Comparison of ENCODE assay signal across 8 mouse cellular contexts in the genomic region with DNA sequence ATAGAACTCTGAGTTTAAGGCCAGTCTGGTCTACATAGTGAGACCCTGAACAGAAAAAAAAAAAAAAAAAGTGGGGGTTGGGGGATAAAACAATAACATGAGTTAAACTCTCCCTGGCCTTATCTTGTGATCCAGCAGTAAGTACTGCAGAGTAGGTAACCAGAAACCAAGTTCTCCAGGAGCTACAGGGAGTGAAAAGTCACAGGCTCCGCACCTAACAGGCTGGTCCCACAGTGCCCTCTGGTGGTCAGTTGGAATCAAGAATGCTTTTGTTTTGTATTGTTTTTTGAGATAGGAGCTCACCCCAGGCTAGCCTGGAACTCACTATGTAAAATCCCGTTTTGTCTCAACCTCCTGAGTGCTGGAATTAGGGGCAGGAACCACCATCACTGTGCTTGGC. TPM values are rescaled to one million over a fixed set of nuclear protein-coding genes. Genes with fewer than 3 reads are reported as not detected.
DNase-seq lines count a peak whose midpoint lies in the region; ATAC-seq lines count a peak whose summit lies in the region.

No protein-coding gene starts in this region.

- DNase-seq in heart, adult 9 months (ENCODE audit: low spot score in 2 of 2), result peak; percentile 12 to 39
- DNase-seq in heart, adult 11 months, result no peak
- DNase-seq in cerebellum, adult 11 months, result peak; percentile 29
- peak; percentile 84 for DNase-seq in forebrain, embryonic 14.5 days (ENCODE audit: low spot score)
- peak; percentile 70 to 79 for DNase-seq in left cerebral cortex, postnatal 25 days (ENCODE audit: low spot score in 2 of 2)
- peak; percentile 97 for DNase-seq in midbrain, embryonic 11.5 days (ENCODE audit: low spot score, missing footprints)
- DNase-seq in spleen, postnatal 36 days (ENCODE audit: low spot score in 2 of 2), result peak; percentile 35 to 49

- H3K9me3 ChIP-seq in forebrain, embryonic 14.5 days (replicated peaks; ENCODE audit: control insufficient read depth, low read length), result no peaks in the 10 kb centered on the region
- H3K9me3 ChIP-seq in midbrain, embryonic 11.5 days (ENCODE audit: control insufficient read depth, low read length), result no peaks in the 10 kb centered on the region

- 2% methylated on average over 2 of the region's 2 CpGs for WGBS in forebrain, embryonic 14.5 days
- WGBS in midbrain, embryonic 11.5 days, result 4% methylated on average over 2 of the region's 2 CpGs

- H3K9ac ChIP-seq in forebrain, embryonic 14.5 days (ENCODE audit: low read length), result no peak overlapping the region
- H3K9ac ChIP-seq in midbrain, embryonic 11.5 days (ENCODE audit: low read length), result no peak overlapping the region

- no peak overlapping the region for H3K27ac ChIP-seq in forebrain, embryonic 14.5 days (ENCODE audit: low read depth, low read length)
- H3K27ac ChIP-seq in midbrain, embryonic 11.5 days (ENCODE audit: low read depth, low read length), result no peak overlapping the region

- H3K4me2 ChIP-seq in forebrain, embryonic 14.5 days (ENCODE audit: low read length), result no peak overlapping the region
- no peak overlapping the region for H3K4me2 ChIP-seq in midbrain, embryonic 11.5 days

- no peaks in the 10 kb centered on the region for H3K4me1 ChIP-seq in forebrain, embryonic 14.5 days (ENCODE audit: control insufficient read depth, insufficient read depth, low read length)
- H3K4me1 ChIP-seq in midbrain, embryonic 11.5 days (ENCODE audit: control insufficient read depth, insufficient read depth, low read length), result no peaks in the 10 kb centered on the region

- no peaks in the 10 kb centered on the region for H3K36me3 ChIP-seq in forebrain, embryonic 14.5 days (ENCODE audit: control insufficient read depth, insufficient read depth, low read length)
- no peaks in the 10 kb centered on the region for H3K36me3 ChIP-seq in midbrain, embryonic 11.5 days (ENCODE audit: control insufficient read depth, insufficient read depth, low read length)

- intact Hi-C loops in left cerebral cortex, postnatal 25 days (cut with DNase I), result loop anchor here (1.0 to 2.0 kb wide), 2 partner anchors 210 to 625 kb away; no protein-coding TSS in a partner anchor

- H3K27me3 ChIP-seq in forebrain, embryonic 14.5 days (replicated peaks; ENCODE audit: control insufficient read depth, insufficient read depth, low read length), result no peaks in the 10 kb centered on the region
- H3K27me3 ChIP-seq in midbrain, embryonic 11.5 days (ENCODE audit: control insufficient read depth, insufficient read depth, low read length), result no peaks in the 10 kb centered on the region

- ATAC-seq in forebrain, embryonic 14.5 days, result no peak
- ATAC-seq in inflammation-experienced regulatory T-cells, adult 6 months, result peak; percentile 72
- ATAC-seq in midbrain, embryonic 11.5 days (ENCODE audit: low FRiP score), result peak; percentile 52

- H3K4me3 ChIP-seq in forebrain, embryonic 14.5 days (ENCODE audit: low read depth, low read length), result no peak overlapping the region
- no peak overlapping the region for H3K4me3 ChIP-seq in midbrain, embryonic 11.5 days (ENCODE audit: low read depth, low read length)

RNA-seq across cellular contexts. Expression of a gene that starts 13.3 kb away (rescaled TPM):
- 113 and 121 TPM in 2 replicates for polyA plus RNA-seq in forebrain, embryonic 14.5 days (2014; fragmentation: Nextera tagmentation; extraction: Ambion mirVana)
- polyA plus RNA-seq in inflammation-experienced regulatory T-cells, adult 6 months (2017; shearing (Covaris generic)), result 100 to 1,000 TPM in 2 of 3 experiments, 10 to 100 TPM in 1; 96.8 to 211 (median 126) TPM
- total RNA-seq in left cerebral cortex, postnatal 25 days (2021), result 10 to 100 TPM; 12.4 to 13.4 TPM
- 232 and 241 TPM in 2 replicates for polyA plus RNA-seq in midbrain, embryonic 11.5 days (2014; fragmentation: Nextera tagmentation; extraction: Ambion mirVana)

RNA-seq across cellular contexts. Expression of a gene that starts 23.5 kb away (rescaled TPM):
- 40.3 and 51.8 TPM in 2 replicates for polyA plus RNA-seq in forebrain, embryonic 14.5 days (2014; fragmentation: Nextera tagmentation; extraction: Ambion mirVana)
- polyA plus RNA-seq in inflammation-experienced regulatory T-cells, adult 6 months (2017; shearing (Covaris generic)), result 10 to 100 TPM; 10.5 to 13.6 (median 10.8) TPM
- total RNA-seq in left cerebral cortex, postnatal 25 days (2021), result 10 to 100 TPM; 42.4 to 42.8 TPM
- polyA plus RNA-seq in midbrain, embryonic 11.5 days (2014; fragmentation: Nextera tagmentation; extraction: Ambion mirVana), result 27.4 and 31.1 TPM in 2 replicates
